Comparison of ENCODE assay signal across 8 mouse cellular contexts in genomic region chr13:24640166-24640560, GRCm38 (mm10). TPM values are rescaled to one million over a fixed set of nuclear protein-coding genes. Genes with fewer than 3 reads are reported as not detected.
DNase-seq lines count a peak whose midpoint lies in the region; ATAC-seq and TF ChIP-seq lines count a peak whose summit lies in the region.

No protein-coding gene starts in this region.

- H3K4me3 ChIP-seq in gastrocnemius, adult 2 months: peak overlapping the region; percentile 16
- no peak overlapping the region for H3K4me3 ChIP-seq in lung, adult 2 months (replicated peaks; ENCODE audit: extremely low read depth, low read depth, low read length)
- H3K4me3 ChIP-seq in hindbrain, embryonic 13.5 days: peak overlapping the region; percentile 73
- H3K4me3 ChIP-seq in neural tube, embryonic 13.5 days: peak overlapping the region; percentile 71

- peak overlapping the region; percentile 61 for H3K27ac ChIP-seq in gastrocnemius, adult 2 months
- peak overlapping the region; percentile 93 for H3K27ac ChIP-seq in hindbrain, embryonic 13.5 days
- peak overlapping the region; percentile 93 for H3K27ac ChIP-seq in neural tube, embryonic 13.5 days (replicated peaks)

- no peaks in the 10 kb centered on the region for H3K9me3 ChIP-seq in hindbrain, embryonic 13.5 days
- no peaks in the 10 kb centered on the region for H3K9me3 ChIP-seq in neural tube, embryonic 13.5 days

- peak overlapping the region; percentile 75 for H3K4me2 ChIP-seq in hindbrain, embryonic 13.5 days
- peak overlapping the region; percentile 85 for H3K4me2 ChIP-seq in neural tube, embryonic 13.5 days

- ATAC-seq in hindbrain, embryonic 13.5 days (ENCODE audit: low FRiP score): no peak
- no peak for ATAC-seq in neural tube, embryonic 13.5 days (ENCODE audit: low read depth)
- no peak for ATAC-seq in frontal cortex, adult (ENCODE audit: low TSS enrichment)

- H3K9ac ChIP-seq in hindbrain, embryonic 13.5 days: peak overlapping the region; percentile 85
- peak overlapping the region; percentile 81 for H3K9ac ChIP-seq in neural tube, embryonic 13.5 days

- no peak for TF ChIP-seq POLR2A in lung, adult 2 months (IDR thresholded peaks at IDR 0.05; ENCODE audit: borderline replicate concordance, extremely low read depth, low read depth, low read length)

- no peak for TF ChIP-seq CTCF in gastrocnemius, adult 2 months (IDR thresholded peaks at IDR 0.05)
- TF ChIP-seq CTCF in lung, adult 2 months (IDR thresholded peaks at IDR 0.05; ENCODE audit: insufficient read depth, low read length): no peak

- WGBS in lung, adult 2 months: 44% methylated on average over 4 of the region's 4 CpGs
- 50% methylated on average over 4 of the region's 4 CpGs for WGBS in hindbrain, embryonic 13.5 days
- 50% methylated on average over 4 of the region's 4 CpGs for WGBS in neural tube, embryonic 13.5 days

- H3K27me3 ChIP-seq in hindbrain, embryonic 13.5 days: 0 out of 2 replicates have a peak, but pooled peaks cover 5% of the 10 kb centered on the region
- peaks cover 9% of the 10 kb centered on the region for H3K27me3 ChIP-seq in neural tube, embryonic 13.5 days

- DNase-seq in gastrocnemius, adult 2 months: no peak
- no peak for DNase-seq in gastrocnemius, postnatal 25 days
- peak; percentile 41 for DNase-seq in lung, postnatal 10 days
- no peak for DNase-seq in lung, adult 2 months
- no peak for DNase-seq in adrenal gland, adult 2 months

- H3K36me3 ChIP-seq in hindbrain, embryonic 13.5 days: no peaks in the 10 kb centered on the region
- H3K36me3 ChIP-seq in neural tube, embryonic 13.5 days: 0 out of 2 replicates have a peak, but pooled peaks cover 6% of the 10 kb centered on the region

- intact Hi-C loops in gastrocnemius, adult 2 months (cut with DNase I): no loop called here

- peaks cover 22% of the 10 kb centered on the region for H3K4me1 ChIP-seq in lung, adult 2 months (ENCODE audit: control insufficient read depth, insufficient read depth, low read length)
- H3K4me1 ChIP-seq in hindbrain, embryonic 13.5 days (replicated peaks): peaks cover 52% of the 10 kb centered on the region
- peaks cover 69% of the 10 kb centered on the region for H3K4me1 ChIP-seq in neural tube, embryonic 13.5 days (replicated peaks)

RNA-seq across cellular contexts. Expression of gene Ripor2, which starts 58.2 kb away (rescaled TPM):
- total RNA-seq in gastrocnemius, adult 2 months (2021): 1 to 10 TPM; 3.7 to 6.1 TPM
- 1 to 10 TPM; 2.8 to 4.9 TPM for total RNA-seq in gastrocnemius, postnatal 25 days (2021)
- 5.3 and 8.8 TPM in 2 replicates for polyA plus RNA-seq in lung, adult 2 months (2012; rRNA removed)
- polyA plus RNA-seq in hindbrain, embryonic 13.5 days (2015; fragmentation: Nextera tagmentation; extraction: Ambion mirVana): 22.2 and 24.1 TPM in 2 replicates
- polyA plus RNA-seq in neural tube, embryonic 13.5 days (2015; fragmentation: Nextera tagmentation; extraction: Ambion mirVana): 20.7 and 21.7 TPM in 2 replicates
- 1 to 10 TPM; 4.6 to 5.7 TPM for total RNA-seq in adrenal gland, adult 2 months (2021)
- polyA plus RNA-seq in adrenal gland, adult 2 months (2012; rRNA removed): 0.92 and 2.3 TPM in 2 replicates
